In genomic region chr16:22888835-22889234, GRCm38 (mm10) we compare ENCODE assay signal across 31 mouse cellular contexts. TPM values are rescaled to one million over a fixed set of nuclear protein-coding genes. Genes with fewer than 3 reads are reported as not detected.
A peak's percentile ranks its signal among the peaks of the same experiment; 100 is the strongest.
DNase-seq lines count a peak whose midpoint lies in the region; ATAC-seq lines count a peak whose summit lies in the region.
"Had no signal": no experiment of that assay in that cellular context is flagged by ENCODE, and none has a peak within 500 bp of the region (broad histone marks: within the 10 kb centered on the region; RNA-seq: fewer than 3 reads in every experiment).

No protein-coding gene starts in this region.

- 62% methylated on average over 4 of the region's 4 CpGs for WGBS in forebrain, embryonic 11.5 days
- WGBS in forebrain, embryonic 10.5 days = 67% methylated on average over 4 of the region's 4 CpGs
- 55% methylated on average over 4 of the region's 4 CpGs for WGBS in liver, embryonic 12.5 days (ENCODE audit: insufficient replicate concordance)
- WGBS in midbrain, embryonic 11.5 days = 41% methylated on average over 4 of the region's 4 CpGs
- 41% methylated on average over 4 of the region's 4 CpGs for WGBS in midbrain, embryonic 16.5 days

- no peak overlapping the region for H3K4me3 ChIP-seq in forebrain, embryonic 11.5 days (ENCODE audit: low read depth, low read length)
- H3K4me3 ChIP-seq in forebrain, embryonic 10.5 days = no peak overlapping the region
- no peak overlapping the region for H3K4me3 ChIP-seq in liver, embryonic 12.5 days
- no peak overlapping the region for H3K4me3 ChIP-seq in midbrain, embryonic 11.5 days (ENCODE audit: low read depth, low read length)
- H3K4me3 ChIP-seq in midbrain, embryonic 16.5 days (ENCODE audit: low read depth, low read length) = no peak overlapping the region
- H3K4me3 ChIP-seq: forebrain, embryonic 12.5 days; forebrain, embryonic 15.5 days; heart, embryonic 12.5 days; heart, embryonic 15.5 days; hindbrain, embryonic 12.5 days had no signal

- H3K27ac ChIP-seq in forebrain, embryonic 11.5 days (ENCODE audit: low read depth, low read length) = no peak overlapping the region
- H3K27ac ChIP-seq in forebrain, embryonic 10.5 days = no peak overlapping the region
- H3K27ac ChIP-seq in liver, embryonic 12.5 days = no peak overlapping the region
- no peak overlapping the region for H3K27ac ChIP-seq in midbrain, embryonic 11.5 days (ENCODE audit: low read depth, low read length)
- no peak overlapping the region for H3K27ac ChIP-seq in midbrain, embryonic 16.5 days (ENCODE audit: low read length)
- H3K27ac ChIP-seq: forebrain, embryonic 12.5 days; forebrain, embryonic 15.5 days; heart, embryonic 15.5 days; hindbrain, embryonic 12.5 days; hindbrain, postnatal 0 days had no signal

- ATAC-seq in forebrain, embryonic 11.5 days (replicated peaks; ENCODE audit: low FRiP score) = peak; percentile 53; the same call in 1 of the 2 replicates
- no peak for ATAC-seq in liver, embryonic 12.5 days
- peak; percentile 87 for ATAC-seq in midbrain, embryonic 11.5 days (ENCODE audit: low FRiP score)
- no peak for ATAC-seq in midbrain, embryonic 16.5 days
- ATAC-seq: activated CD4-positive, CD25-positive, alpha-beta regulatory T cell, adult 4 months; CD4-positive, CD25-positive, alpha-beta regulatory T cell, adult 4 months; forebrain, embryonic 15.5 days; hindbrain, postnatal 0 days; inflammation-experienced regulatory T-cells, adult 6 months had no signal

- no peaks in the 10 kb centered on the region for H3K27me3 ChIP-seq in forebrain, embryonic 11.5 days (ENCODE audit: control insufficient read depth, insufficient read depth, low read length)
- no peaks in the 10 kb centered on the region for H3K27me3 ChIP-seq in forebrain, embryonic 10.5 days (ENCODE audit: poor library complexity, severe bottlenecking)
- H3K27me3 ChIP-seq in liver, embryonic 12.5 days (replicated peaks) = peaks cover 9% of the 10 kb centered on the region; the same call in 1 of the 2 replicates
- no peaks in the 10 kb centered on the region for H3K27me3 ChIP-seq in midbrain, embryonic 11.5 days (ENCODE audit: control insufficient read depth, insufficient read depth, low read length)
- H3K27me3 ChIP-seq in midbrain, embryonic 16.5 days (ENCODE audit: control insufficient read depth, insufficient read depth, low read depth, low read length) = no peaks in the 10 kb centered on the region
- H3K27me3 ChIP-seq: forebrain, embryonic 12.5 days; forebrain, embryonic 15.5 days; heart, embryonic 15.5 days; hindbrain, embryonic 12.5 days had no signal

- no peaks in the 10 kb centered on the region for H3K4me1 ChIP-seq in forebrain, embryonic 11.5 days (replicated peaks; ENCODE audit: control insufficient read depth, insufficient read depth, low read length)
- H3K4me1 ChIP-seq in forebrain, embryonic 10.5 days = peaks cover 19% of the 10 kb centered on the region
- peaks cover 11% of the 10 kb centered on the region; the same call in 1 of the 2 replicates for H3K4me1 ChIP-seq in liver, embryonic 12.5 days
- 0 out of 2 replicates have a peak, but pooled peaks cover 3% of the 10 kb centered on the region for H3K4me1 ChIP-seq in midbrain, embryonic 11.5 days (ENCODE audit: control insufficient read depth, insufficient read depth, low read length)
- H3K4me1 ChIP-seq in midbrain, embryonic 16.5 days (ENCODE audit: control insufficient read depth, insufficient read depth, low read length) = no peaks in the 10 kb centered on the region
- H3K4me1 ChIP-seq: forebrain, embryonic 15.5 days; heart, embryonic 12.5 days; heart, embryonic 15.5 days; hindbrain, embryonic 12.5 days had no signal

- no peak overlapping the region for H3K9ac ChIP-seq in forebrain, embryonic 11.5 days (ENCODE audit: low read length)
- H3K9ac ChIP-seq in liver, embryonic 12.5 days = no peak overlapping the region
- no peak overlapping the region for H3K9ac ChIP-seq in midbrain, embryonic 11.5 days (ENCODE audit: low read length)
- no peak overlapping the region for H3K9ac ChIP-seq in midbrain, embryonic 16.5 days (ENCODE audit: low read depth, low read length)
- H3K9ac ChIP-seq: forebrain, embryonic 12.5 days; forebrain, embryonic 15.5 days; heart, embryonic 12.5 days; heart, embryonic 15.5 days; hindbrain, embryonic 12.5 days had no signal

- no peaks in the 10 kb centered on the region for H3K9me3 ChIP-seq in forebrain, embryonic 11.5 days (ENCODE audit: control insufficient read depth, low read length)
- no peaks in the 10 kb centered on the region for H3K9me3 ChIP-seq in forebrain, embryonic 10.5 days
- H3K9me3 ChIP-seq in liver, embryonic 12.5 days (replicated peaks) = no peaks in the 10 kb centered on the region
- no peaks in the 10 kb centered on the region for H3K9me3 ChIP-seq in midbrain, embryonic 11.5 days (ENCODE audit: control insufficient read depth, low read length)
- H3K9me3 ChIP-seq in midbrain, embryonic 16.5 days (replicated peaks; ENCODE audit: control insufficient read depth, low read length, poor library complexity, severe bottlenecking) = no peaks in the 10 kb centered on the region
- H3K9me3 ChIP-seq: forebrain, embryonic 12.5 days; forebrain, embryonic 15.5 days; heart, embryonic 12.5 days; heart, embryonic 15.5 days; hindbrain, embryonic 12.5 days had no signal

- no peak for DNase-seq in forebrain, embryonic 11.5 days (ENCODE audit: low spot score)
- DNase-seq in forebrain, embryonic 10.5 days (ENCODE audit: extremely low spot score, low spot score) = no peak
- DNase-seq in liver = peak; percentile 38
- no peak for DNase-seq in midbrain, embryonic 11.5 days (ENCODE audit: low spot score, missing footprints)
- peak; percentile 64 for DNase-seq in yolk sac, embryonic 10.5 days (ENCODE audit: low spot score)
- DNase-seq in T-cell, adult 2 months (ENCODE audit: low spot score) = no peak
- DNase-seq: adrenal gland, adult 8-10 months; adrenal gland, postnatal 25 days; cerebellum, adult 11-12 months; cerebellum, adult 8-10 months; cerebellum, postnatal 10 days; cerebellum, postnatal 36 days; gastrocnemius, postnatal 25 days; heart, adult 18-20 months; heart, postnatal 10 days; heart, postnatal 36 days had no signal

- no peaks in the 10 kb centered on the region for H3K36me3 ChIP-seq in forebrain, embryonic 11.5 days (ENCODE audit: control insufficient read depth, insufficient read depth, low read length)
- H3K36me3 ChIP-seq in forebrain, embryonic 10.5 days (replicated peaks) = no peaks in the 10 kb centered on the region
- no peaks in the 10 kb centered on the region for H3K36me3 ChIP-seq in liver, embryonic 12.5 days
- no peaks in the 10 kb centered on the region for H3K36me3 ChIP-seq in midbrain, embryonic 11.5 days (ENCODE audit: control insufficient read depth, insufficient read depth, low read length)
- no peaks in the 10 kb centered on the region for H3K36me3 ChIP-seq in midbrain, embryonic 16.5 days (ENCODE audit: control insufficient read depth, insufficient read depth, low read length)
- H3K36me3 ChIP-seq: forebrain, embryonic 12.5 days; forebrain, embryonic 15.5 days; heart, embryonic 12.5 days; heart, embryonic 15.5 days; hindbrain, embryonic 12.5 days had no signal

- H3K4me2 ChIP-seq in forebrain, embryonic 11.5 days (ENCODE audit: low read depth, low read length, severe bottlenecking) = no peak overlapping the region
- H3K4me2 ChIP-seq in liver, embryonic 12.5 days = no peak overlapping the region
- no peak overlapping the region for H3K4me2 ChIP-seq in midbrain, embryonic 11.5 days
- H3K4me2 ChIP-seq in midbrain, embryonic 16.5 days (ENCODE audit: low read length) = no peak overlapping the region
- H3K4me2 ChIP-seq: forebrain, embryonic 12.5 days; forebrain, embryonic 15.5 days; heart, embryonic 12.5 days; heart, embryonic 15.5 days; hindbrain, embryonic 12.5 days had no signal

RNA-seq across cellular contexts. Expression of gene Ahsg, which starts 2.2 kb away (rescaled TPM):
- polyA plus RNA-seq in forebrain, embryonic 11.5 days (2014; fragmentation: Nextera tagmentation; extraction: Ambion mirVana) = not detected in 2 replicates
- not detected in 2 replicates for polyA plus RNA-seq in forebrain, embryonic 10.5 days (2016; fragmentation: Nextera tagmentation; extraction: Ambion mirVana)
- polyA plus RNA-seq in liver, embryonic 12.5 days (2016; fragmentation: Nextera tagmentation; extraction: Ambion mirVana) = 184 and 190 TPM in 2 replicates
- polyA plus RNA-seq in midbrain, embryonic 11.5 days (2014; fragmentation: Nextera tagmentation; extraction: Ambion mirVana) = 0.14 TPM in 1 of 2 replicates, not detected in the other
- polyA plus RNA-seq in midbrain, embryonic 16.5 days (2015; fragmentation: Nextera tagmentation; extraction: Ambion mirVana) = not detected in 2 replicates
- polyA plus RNA-seq: activated CD4-positive, CD25-positive, alpha-beta regulatory T cell, adult 4 months; C2C12; CD4-positive, CD25-positive, alpha-beta regulatory T cell, adult 4 months; cortical plate, adult 2 months; embryonic facial prominence, embryonic 11.5 days; embryonic facial prominence, embryonic 14.5 days; forebrain, embryonic 12.5 days; forebrain, embryonic 15.5 days; hindbrain, embryonic 12.5 days; hindbrain, postnatal 0 days; inflammation-experienced regulatory T-cells, adult 6 months had no signal

RNA-seq across cellular contexts. Expression of gene Fetub, which starts 29.3 kb away (rescaled TPM):
- not detected in 2 replicates for polyA plus RNA-seq in forebrain, embryonic 11.5 days (2014; fragmentation: Nextera tagmentation; extraction: Ambion mirVana)
- polyA plus RNA-seq in forebrain, embryonic 10.5 days (2016; fragmentation: Nextera tagmentation; extraction: Ambion mirVana) = 0.15 TPM in 1 of 2 replicates, not detected in the other
- 0.35 and 0.69 TPM in 2 replicates for polyA plus RNA-seq in liver, embryonic 12.5 days (2016; fragmentation: Nextera tagmentation; extraction: Ambion mirVana)
- not detected in 2 replicates for polyA plus RNA-seq in midbrain, embryonic 11.5 days (2014; fragmentation: Nextera tagmentation; extraction: Ambion mirVana)
- polyA plus RNA-seq in midbrain, embryonic 16.5 days (2015; fragmentation: Nextera tagmentation; extraction: Ambion mirVana) = not detected in 2 replicates
- polyA plus RNA-seq: activated CD4-positive, CD25-positive, alpha-beta regulatory T cell, adult 4 months; CD4-positive, CD25-positive, alpha-beta regulatory T cell, adult 4 months; forebrain, embryonic 12.5 days; forebrain, embryonic 15.5 days; heart, embryonic 12.5 days; heart, embryonic 15.5 days; hindbrain, embryonic 12.5 days had no signal

RNA-seq across cellular contexts. Expression of gene Dnajb11, which starts 31.2 kb away (rescaled TPM):
- polyA plus RNA-seq in forebrain, embryonic 11.5 days (2014; fragmentation: Nextera tagmentation; extraction: Ambion mirVana) = 95.6 and 97.3 TPM in 2 replicates
- polyA plus RNA-seq in forebrain, embryonic 10.5 days (2016; fragmentation: Nextera tagmentation; extraction: Ambion mirVana) = 92.2 and 93.8 TPM in 2 replicates
- polyA plus RNA-seq in liver, embryonic 12.5 days (2016; fragmentation: Nextera tagmentation; extraction: Ambion mirVana) = 95.2 and 97.9 TPM in 2 replicates
- polyA plus RNA-seq in midbrain, embryonic 11.5 days (2014; fragmentation: Nextera tagmentation; extraction: Ambion mirVana) = 100 and 104 TPM in 2 replicates
- 97.4 and 97.7 TPM in 2 replicates for polyA plus RNA-seq in midbrain, embryonic 16.5 days (2015; fragmentation: Nextera tagmentation; extraction: Ambion mirVana)

RNA-seq across cellular contexts. Expression of gene Tbccd1, which starts 31.4 kb away (rescaled TPM):
- polyA plus RNA-seq in forebrain, embryonic 11.5 days (2014; fragmentation: Nextera tagmentation; extraction: Ambion mirVana) = 35.0 and 37.0 TPM in 2 replicates
- polyA plus RNA-seq in forebrain, embryonic 10.5 days (2016; fragmentation: Nextera tagmentation; extraction: Ambion mirVana) = 35.3 and 36.0 TPM in 2 replicates
- polyA plus RNA-seq in liver, embryonic 12.5 days (2016; fragmentation: Nextera tagmentation; extraction: Ambion mirVana) = 31.1 and 33.3 TPM in 2 replicates
- polyA plus RNA-seq in midbrain, embryonic 11.5 days (2014; fragmentation: Nextera tagmentation; extraction: Ambion mirVana) = 36.3 and 40.2 TPM in 2 replicates
- 20.5 and 24.0 TPM in 2 replicates for polyA plus RNA-seq in midbrain, embryonic 16.5 days (2015; fragmentation: Nextera tagmentation; extraction: Ambion mirVana)

Comparison
In these comparisons a context has a peak if more than half of its experiments do, and no peak if none do; other contexts are left out.
1. ATAC-seq: peak in forebrain, embryonic 11.5 days (single experiment) and midbrain, embryonic 11.5 days (single experiment); none in liver, embryonic 12.5 days (single experiment) and midbrain, embryonic 16.5 days (single experiment).
2. DNase-seq: peak in liver (single experiment) and yolk sac, embryonic 10.5 days (single experiment); none in forebrain, embryonic 11.5 days (single experiment), forebrain, embryonic 10.5 days (single experiment), midbrain, embryonic 11.5 days (single experiment) and T-cell, adult 2 months (single experiment).
3. RNA of gene Ahsg, which starts 2.2 kb away (polyA plus RNA-seq): 184 to 190 TPM in liver, embryonic 12.5 days; not detected in forebrain, embryonic 11.5 days, 0.14 TPM in midbrain, embryonic 11.5 days, not detected in midbrain, embryonic 16.5 days and not detected in forebrain, embryonic 10.5 days; every median in the first group is over 100 times any median in the second.